Mouse (Mus musculus): Measurements from ENCODE around the gene Ube2b.

The Ube2b gene

GRCm38 (mm10) chr11:51966651-51967050, 33.9 kb downstream of the Ube2b start:
- DNase-seq = no peak

GRCm38 (mm10) chr11:51962277-51962676, 38.3 kb downstream of the Ube2b start:
- DNase-seq = no peak

GRCm38 (mm10) chr11:51961761-51962160, 38.8 kb downstream of the Ube2b start:
- DNase-seq = no peak

- DNase-seq = no peak
Observed at GRCm38 (mm10) chr11:51960967-51961471, 39.5 kb downstream of the Ube2b start.

- no peak for DNase-seq
Observed at GRCm38 (mm10) chr11:51960061-51960460, 40.5 kb downstream of the Ube2b start.

- no peak for DNase-seq
Observed at GRCm38 (mm10) chr11:51959511-51959910, 41.1 kb downstream of the Ube2b start.

- no peak for DNase-seq
Observed at GRCm38 (mm10) chr11:51957760-51958159, 42.8 kb downstream of the Ube2b start.

GRCm38 (mm10) chr11:51956112-51956511, 44.5 kb downstream of the Ube2b start:
- no peak for DNase-seq

- DNase-seq = peak; percentile 25 to 48
Observed at GRCm38 (mm10) chr11:51951861-51952420, 48.6 kb downstream of the Ube2b start.

- no peak for DNase-seq
Observed at GRCm38 (mm10) chr11:51949919-51950318, 50.6 kb downstream of the Ube2b start.

GRCm38 (mm10) chr11:51949155-51949840, 51.3 kb downstream of the Ube2b start:
- DNase-seq = no peak

- no peak for DNase-seq
Observed at GRCm38 (mm10) chr11:51946144-51946543, 54.4 kb downstream of the Ube2b start.

GRCm38 (mm10) chr11:51945548-51945947, 55.0 kb downstream of the Ube2b start:
- DNase-seq = no peak

- no peak for DNase-seq
Observed at GRCm38 (mm10) chr11:51944239-51944638, 56.3 kb downstream of the Ube2b start.

GRCm38 (mm10) chr11:51943500-51943841, 57.1 kb downstream of the Ube2b start:
- no peak for DNase-seq

GRCm38 (mm10) chr11:51942602-51943499, 57.7 kb downstream of the Ube2b start:
- no peak for DNase-seq

GRCm38 (mm10) chr11:51940511-51940955, 60.0 kb downstream of the Ube2b start:
- peak; percentile 38 to 64 for DNase-seq

- no peak for DNase-seq
Observed at GRCm38 (mm10) chr11:51939590-51939955, 61.0 kb downstream of the Ube2b start.

GRCm38 (mm10) chr11:51938817-51939589, 61.6 kb downstream of the Ube2b start:
- no peak for DNase-seq

- DNase-seq = peak; percentile 65 to 81
Observed at GRCm38 (mm10) chr11:51937361-51937781, 63.2 kb downstream of the Ube2b start.

GRCm38 (mm10) chr11:51935636-51936434, 64.7 kb downstream of the Ube2b start:
- no peak for DNase-seq

Data from kidney, postnatal 25 days (tissue).